Mouse (Mus musculus) spleen, postnatal 14 days (tissue): ENCODE measurements around the gene C5ar2.
"Not testable (repeated sequence)": the region's sequence is repeated elsewhere in the genome, so short reads cannot be mapped to it uniquely, and the experiment has no call there.

Experiments used
- DNase-seq, 2 experiments: peaks; one replicate each; pipeline ENCODE4 v3.0.0; 2021 to 2022; ENCODE audit warnings: low spot score in 2 of 2

C5ar2 gene

GRCm38 (mm10) chr7:16257830-16258229 lies 13.9 kb upstream of the C5ar2 start:
- no peak for DNase-seq

DNA sequence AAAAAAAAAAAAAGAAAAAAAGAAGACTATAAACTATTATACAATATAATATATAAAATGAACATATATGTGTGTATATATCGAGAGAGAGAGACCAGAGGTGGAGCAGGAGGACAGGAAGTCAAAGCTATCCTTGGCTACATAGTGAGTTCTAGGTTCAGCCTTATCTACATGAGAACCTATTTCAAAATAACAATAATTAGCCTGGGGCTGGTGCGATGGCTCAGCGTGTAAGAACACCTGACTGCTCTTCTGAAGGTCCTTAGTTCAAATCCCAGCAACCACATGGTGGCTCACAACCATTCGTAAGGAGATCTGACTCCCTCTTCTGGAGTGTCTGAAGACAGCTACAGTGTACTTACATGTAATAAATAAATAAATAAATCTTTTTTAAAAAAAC lies 12.0 kb upstream of the C5ar2 start:
- DNase-seq: not testable (repeated sequence)

- DNase-seq: no peak
Observed at GRCm38 (mm10) chr7:16254195-16254594, 10.2 kb upstream of the C5ar2 start.

- DNase-seq: no peak
Observed at GRCm38 (mm10) chr7:16250687-16251086, 6.7 kb upstream of the C5ar2 start.

GRCm38 (mm10) chr7:16245958-16246357 lies 2.0 kb upstream of the C5ar2 start:
- no peak for DNase-seq

DNA sequence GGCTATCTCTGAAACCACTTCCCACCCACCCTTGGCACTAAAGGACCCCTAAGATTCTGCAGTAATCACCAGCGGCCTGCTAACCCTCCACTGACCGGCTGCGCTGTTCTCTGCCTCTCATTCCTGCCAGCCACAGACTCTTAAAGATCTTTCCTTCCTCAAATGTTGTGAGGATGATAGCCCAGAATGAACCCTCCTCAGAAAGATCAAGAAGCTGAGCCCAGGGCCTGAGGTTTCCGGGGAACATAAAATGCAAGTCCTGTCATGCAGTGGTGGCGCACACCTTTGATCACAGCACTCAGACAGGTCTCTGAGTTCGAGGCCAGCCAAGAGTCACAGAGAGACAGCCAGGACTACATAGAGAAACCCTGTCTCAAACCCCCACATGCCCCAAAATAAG lies 1.8 kb downstream of the C5ar2 start:
- no peak for DNase-seq

DNA sequence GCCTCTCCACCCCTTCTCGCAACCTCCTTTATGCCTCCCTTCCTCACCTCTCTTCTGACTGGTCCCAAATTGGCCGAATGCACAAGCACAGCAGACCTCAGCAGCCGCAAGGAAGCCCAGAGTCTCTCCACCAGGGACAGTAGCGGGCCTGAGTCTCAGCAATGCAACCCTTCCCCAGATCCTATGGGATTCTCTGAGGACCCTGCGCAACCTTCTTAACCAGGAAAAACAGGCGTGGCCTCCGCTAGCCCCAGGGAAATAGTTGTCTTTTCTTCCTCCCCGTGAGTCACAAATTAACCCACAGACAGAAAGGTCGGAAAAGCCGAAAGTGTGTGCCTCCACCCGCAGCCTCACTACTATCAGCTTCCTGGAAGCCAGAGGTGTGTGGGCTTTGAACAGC lies 2.2 kb downstream of the C5ar2 start:
- DNase-seq: no peak

- DNase-seq: no peak
Observed at GRCm38 (mm10) chr7:16240978-16241303, 3.0 kb downstream of the C5ar2 start.

GRCm38 (mm10) chr7:16240281-16240977 lies 3.5 kb downstream of the C5ar2 start:
- no peak for DNase-seq

- DNase-seq: peak; percentile 38 to 58
Observed at GRCm38 (mm10) chr7:16239554-16239997, 4.4 kb downstream of the C5ar2 start.

DNA sequence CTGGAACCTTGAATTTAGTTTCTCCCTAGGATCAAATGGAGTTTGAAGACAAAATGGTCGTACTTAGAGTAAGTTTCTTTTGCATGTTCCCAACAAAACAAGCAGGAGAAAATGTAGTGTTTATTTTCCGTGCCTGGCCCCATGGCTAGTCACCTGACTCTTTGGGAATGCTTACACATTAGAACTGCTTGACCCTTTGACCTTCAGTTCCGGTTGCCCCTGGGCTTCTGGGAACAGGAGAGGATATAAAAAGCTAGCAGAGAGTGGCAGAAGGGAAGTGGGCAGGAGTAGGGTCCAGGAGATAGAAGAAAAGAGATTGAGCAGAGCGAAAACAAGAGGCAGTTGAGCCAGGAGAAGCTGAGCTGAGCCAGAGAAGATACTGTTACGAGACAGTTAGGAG lies 14.1 kb downstream of the C5ar2 start:
- no peak for DNase-seq

DNA sequence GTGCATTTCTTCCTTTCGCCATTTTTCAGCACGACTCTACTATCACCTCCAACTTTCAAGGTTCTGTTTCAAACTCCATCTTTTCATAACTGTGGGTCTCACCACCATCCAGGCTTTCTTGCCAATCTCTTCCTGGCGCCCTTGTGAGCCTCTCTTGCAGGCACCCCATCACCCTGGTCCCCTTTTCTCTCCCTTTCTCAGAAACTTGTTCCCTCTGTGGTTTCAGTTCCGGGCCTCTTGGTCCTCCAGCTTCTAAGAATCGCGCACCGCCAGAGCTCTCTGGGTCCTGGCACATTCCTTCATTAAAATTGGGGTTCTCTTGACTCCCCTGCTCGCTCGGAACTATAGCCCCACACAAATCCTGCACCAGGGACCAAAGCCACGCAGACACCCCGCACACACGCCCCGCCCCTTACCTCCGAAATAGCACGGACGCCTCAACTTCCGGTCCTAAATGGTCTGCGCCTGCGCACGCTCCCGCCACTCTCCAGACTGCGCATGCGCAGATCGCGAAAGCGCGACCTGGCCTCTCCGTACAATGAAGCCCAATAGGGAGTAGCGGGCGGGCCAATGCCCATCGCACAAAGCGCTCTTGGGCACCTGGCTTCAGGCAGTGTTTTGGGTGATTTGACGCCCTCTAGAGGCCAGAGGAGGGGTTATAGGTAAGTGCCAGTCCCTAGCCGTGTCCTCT lies 22.2 kb downstream of the C5ar2 start, which contains the start of gene Dhx34:
Gene Dhx34, minus strand, starts transcription at position 456 of the 691 bp plus-strand sequence.
- DNase-seq: peak; percentile 92 to 94

DNA sequence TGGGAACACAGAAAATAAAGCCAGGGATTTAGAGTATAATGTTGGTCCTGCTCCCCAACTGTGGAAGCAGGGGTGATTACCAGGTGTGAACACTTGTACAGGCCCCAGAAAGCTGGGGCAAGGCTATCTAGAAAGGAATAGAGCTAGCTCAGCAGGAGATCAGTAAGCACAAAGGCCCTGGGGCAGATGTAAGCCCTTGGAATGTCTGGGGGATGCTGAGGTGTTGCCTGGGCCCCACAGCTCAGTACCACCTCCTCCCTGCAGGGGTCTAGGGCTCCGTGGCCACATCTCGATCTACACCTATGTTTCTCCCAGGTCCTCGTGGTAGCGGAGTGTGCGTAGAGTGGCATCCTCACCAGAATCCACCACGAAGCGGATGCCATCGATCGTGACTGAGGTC lies 30.0 kb downstream of the C5ar2 start:
- DNase-seq: no peak

- no peak for DNase-seq
Observed at GRCm38 (mm10) chr7:16213196-16213595, 30.8 kb downstream of the C5ar2 start.

DNA sequence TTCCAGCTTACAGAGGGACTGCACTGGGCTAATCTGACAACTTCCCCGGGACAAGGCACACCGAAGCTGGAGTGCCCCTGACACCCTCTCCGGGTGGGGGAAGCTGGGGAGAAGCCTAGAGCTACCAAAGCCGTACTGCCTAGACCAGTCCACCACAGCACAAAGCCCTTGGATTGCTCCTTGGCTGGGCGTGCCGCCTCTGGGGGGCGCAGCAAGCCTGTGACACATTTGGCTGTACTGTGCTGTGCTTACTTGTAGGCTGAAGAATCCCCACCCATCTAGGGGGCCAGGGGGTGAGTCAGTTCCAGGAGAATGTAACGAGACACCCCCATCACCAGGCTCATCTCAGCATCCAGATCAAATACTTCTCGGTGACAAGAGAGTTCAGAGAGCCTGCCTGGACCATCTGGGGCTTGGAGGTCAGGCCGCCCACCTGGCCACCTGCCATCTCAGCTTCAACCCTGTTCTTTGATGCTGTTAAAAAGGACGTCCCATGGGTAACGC lies 33.0 kb downstream of the C5ar2 start:
- DNase-seq: no peak

GRCm38 (mm10) chr7:16208781-16209665 lies 34.9 kb downstream of the C5ar2 start:
- DNase-seq: no peak

- DNase-seq: no peak
Observed at GRCm38 (mm10) chr7:16207496-16207895, 36.5 kb downstream of the C5ar2 start.

GRCm38 (mm10) chr7:16207076-16207475 lies 36.9 kb downstream of the C5ar2 start:
- no peak for DNase-seq

DNA sequence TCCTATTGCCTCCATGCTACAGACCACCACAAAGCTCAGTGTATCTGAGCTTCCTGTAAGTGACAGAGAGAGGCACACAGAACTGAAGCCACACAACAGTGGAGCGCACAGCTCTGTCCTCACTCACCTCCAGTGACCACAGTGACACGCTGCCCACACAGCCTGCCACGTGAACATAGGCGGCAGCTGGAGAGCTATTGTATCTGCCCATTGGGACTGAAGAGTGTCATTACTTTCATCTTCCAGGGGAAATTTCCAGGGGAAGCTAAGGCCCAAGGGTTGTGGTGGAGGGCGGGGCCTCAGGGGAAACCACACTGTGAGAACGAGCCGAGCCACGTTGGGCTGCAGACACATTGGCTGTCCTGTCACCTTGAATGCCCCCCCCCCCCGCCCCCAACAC lies 39.2 kb downstream of the C5ar2 start:
- DNase-seq: no peak

DNA sequence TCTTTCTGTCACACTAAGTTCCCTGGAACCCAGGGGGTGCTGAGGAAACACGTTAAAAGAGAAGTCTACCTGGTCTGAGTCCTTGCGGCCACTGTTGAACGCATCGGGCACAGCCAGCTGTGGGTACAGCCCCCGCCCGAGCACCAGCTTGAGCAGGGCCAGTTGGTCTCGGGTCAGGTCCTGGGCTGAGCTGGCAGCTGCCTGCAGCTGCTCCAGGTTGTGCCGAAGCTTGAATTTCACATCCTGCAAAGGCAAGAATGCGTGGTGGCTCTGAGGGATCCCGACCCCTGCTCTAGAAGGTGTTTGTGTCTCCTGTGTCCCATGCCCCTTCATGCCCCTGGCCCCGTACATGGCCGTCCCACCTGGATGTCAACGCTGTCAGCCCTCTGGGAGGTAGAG lies 40.5 kb downstream of the C5ar2 start:
- no peak for DNase-seq

DNA sequence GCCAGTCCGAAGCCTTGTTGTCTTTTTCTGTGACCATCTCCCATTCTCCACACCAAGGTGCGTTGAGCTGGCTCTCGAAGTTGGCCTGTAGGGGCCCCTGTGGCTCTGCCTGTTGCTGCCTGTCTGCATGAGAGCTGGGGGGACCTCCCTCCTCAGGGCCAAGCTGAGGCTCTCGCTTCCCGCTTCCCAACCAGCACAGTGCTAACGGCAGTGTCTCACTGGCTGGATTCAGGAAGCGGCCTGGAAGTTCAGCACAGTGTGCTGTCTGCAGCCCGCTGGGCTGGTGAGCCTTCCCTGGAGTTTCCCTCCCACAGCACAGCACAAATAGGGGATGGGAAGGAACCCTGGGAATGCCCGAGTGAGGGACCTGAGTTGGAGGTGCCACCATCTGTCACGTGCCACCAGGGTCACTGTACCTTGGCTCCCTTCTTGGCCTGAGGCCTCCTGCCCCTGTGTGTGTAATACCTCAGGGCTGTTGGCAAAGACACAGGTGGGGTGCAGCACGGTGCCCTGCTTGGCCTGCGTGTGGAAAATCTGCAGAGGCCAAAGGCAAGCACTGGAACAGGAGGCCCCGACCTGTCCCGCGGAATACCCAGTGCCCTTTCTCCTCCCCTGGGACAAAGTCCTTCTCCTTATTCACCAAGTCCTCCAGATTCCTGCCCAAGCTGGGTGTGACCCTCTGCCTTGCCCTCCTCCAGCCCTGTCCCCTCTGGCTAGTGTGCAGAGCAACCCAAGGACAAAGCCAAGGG lies 41.0 kb downstream of the C5ar2 start:
- DNase-seq: no peak

DNA sequence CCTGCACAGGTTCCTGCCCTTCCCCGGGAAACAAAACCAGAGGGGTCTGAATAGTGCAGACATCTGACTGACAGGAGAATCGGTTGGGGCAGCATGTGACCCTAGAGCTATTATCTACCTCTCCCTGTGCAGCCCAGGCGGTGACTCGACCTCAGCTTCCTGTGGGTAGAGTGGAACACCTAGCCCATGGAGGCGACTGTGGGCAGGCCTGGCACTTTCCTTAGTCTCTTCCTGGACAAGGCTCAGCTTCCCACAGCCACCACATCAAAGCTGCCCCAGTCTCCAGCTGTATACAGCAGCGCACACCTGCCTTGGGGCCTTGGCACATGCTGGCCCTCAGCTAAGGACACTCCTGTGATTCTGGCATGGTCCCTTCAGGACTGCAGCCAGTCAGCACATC lies 42.8 kb downstream of the C5ar2 start:
- DNase-seq: no peak
